Mouse (Mus musculus) forebrain, embryonic 11.5 days (tissue): ENCODE data around the gene Pax5. TPM values are rescaled to one million over a fixed set of nuclear protein-coding genes. Genes with fewer than 3 reads are reported as not detected.

Experiments
- ATAC-seq: fragments of 200-750 bp; cut with Nextera tagmentation; replicated peaks from 2 replicates; pipeline ENCODE4 v1.8.0; 2017; ENCODE audit warnings: moderate TSS enrichment; ENCODE audit not compliant: low FRiP score
- DNase-seq: peaks from one replicate; pipeline ENCODE4 v3.0.0-alpha.2; 2017; ENCODE audit warnings: low spot score
- H3K27ac ChIP-seq: fragments of 300-500 bp; sonication (generic); 2 replicates; pipeline ENCODE4 v1.5.1; 2014; ENCODE audit warnings: low read depth, low read length
- H3K27me3 ChIP-seq: fragments of 300-500 bp; sonication (generic); 2 replicates; pipeline ENCODE4 v1.6.1; 2014; ENCODE audit warnings: mild to moderate bottlenecking, low read length, mixed read lengths; ENCODE audit not compliant: control insufficient read depth, insufficient read depth
- H3K36me3 ChIP-seq: fragments of 300-500 bp; sonication (generic); 2 replicates; pipeline ENCODE4 v1.6.1; 2014; ENCODE audit warnings: mild to moderate bottlenecking, low read length, moderate library complexity, mixed read lengths; ENCODE audit not compliant: control insufficient read depth, insufficient read depth
- H3K4me1 ChIP-seq: fragments of 300-500 bp; sonication (generic); replicated peaks from 2 replicates; pipeline ENCODE4 v1.6.1; 2014; ENCODE audit warnings: low read length, mixed read lengths; ENCODE audit not compliant: control insufficient read depth, insufficient read depth
- H3K4me2 ChIP-seq: fragments of 300-500 bp; sonication (generic); 2 replicates; pipeline ENCODE4 v1.6.1; 2014; ENCODE audit warnings: low read depth, mild to moderate bottlenecking, low read length, moderate library complexity, mixed read lengths; ENCODE audit not compliant: severe bottlenecking
- H3K4me3 ChIP-seq: fragments of 300-500 bp; sonication (generic); 2 replicates; pipeline ENCODE4 v1.5.1; 2014; ENCODE audit warnings: low read depth, low read length
- H3K9ac ChIP-seq: fragments of 300-500 bp; sonication (generic); 2 replicates; pipeline ENCODE4 v1.6.1; 2014; ENCODE audit warnings: low read length
- H3K9me3 ChIP-seq: fragments of 300-500 bp; sonication (generic); 2 replicates; pipeline ENCODE4 v1.6.1; 2016; ENCODE audit warnings: low read length, mixed read lengths; ENCODE audit not compliant: control insufficient read depth
- WGBS: fragments of 180-500 bp; shearing (Covaris S2); extraction: QIAGEN DNeasy Blood & Tissue Kit; methylation state at CpG from one replicate; pipeline ENCODE4 v1.1.7; 2014; 5-methylcytosine and 5-hydroxymethylcytosine counted together
- polyA plus RNA-seq: library from polyadenylated mRNA; unstranded; fragments of >200 nt; fragmentation: Nextera tagmentation; extraction: Ambion mirVana; gene quantifications from 2 replicates; pipeline ENCODE4 v1.2.1, GENCODE M21; 2014

The Pax5 gene
- polyA plus RNA-seq, 1 experiment from 2014 or later: 0.11 TPM

- 0 out of 2 replicates have a peak, but pooled peaks cover 2% of the 10 kb centered on the region for H3K4me1 ChIP-seq
- no peak overlapping the region for H3K9ac ChIP-seq
- ATAC-seq (no peak), DNase-seq (no peak)
- H3K4me3 ChIP-seq: no peak overlapping the region
- H3K9me3 ChIP-seq: no peaks in the 10 kb centered on the region
- peaks cover 55% of the 10 kb centered on the region for H3K27me3 ChIP-seq
- H3K36me3 ChIP-seq: no peaks in the 10 kb centered on the region
- no peak overlapping the region for H3K27ac ChIP-seq
- WGBS: 76% methylated on average over 3 of the region's 3 CpGs
- no peak overlapping the region for H3K4me2 ChIP-seq
These were observed 185.0 kb downstream of the Pax5 start for GRCm38 (mm10) chr4:44525336-44525735.

- Histone ChIP-seq H3K9ac (no peak overlapping the region), H3K27me3 (peaks cover 82% of the 10 kb centered on the region), H3K36me3 (no peaks in the 10 kb centered on the region), H3K27ac (no peak overlapping the region), H3K4me2 (no peak overlapping the region), H3K9me3 (no peaks in the 10 kb centered on the region), H3K4me1 (peaks cover 9% of the 10 kb centered on the region; the same call in 1 of the 2 replicates), H3K4me3 (no peak overlapping the region)
- DNase-seq (peak; percentile 73), ATAC-seq (peak; percentile 73)
- WGBS: 13% methylated on average over 11 of the region's 11 CpGs
These were observed 191.4 kb downstream of the Pax5 start for GRCm38 (mm10) chr4:44518923-44519322.

GRCm38 (mm10) chr4:44513981-44514380 is 196.3 kb downstream of the Pax5 start:
- DNase-seq (no peak), ATAC-seq (no peak)
- peaks cover 77% of the 10 kb centered on the region for H3K27me3 ChIP-seq
- no peaks in the 10 kb centered on the region for H3K36me3 ChIP-seq
- WGBS: 86% methylated on average over 4 of the region's 4 CpGs
- H3K4me3 ChIP-seq: no peak overlapping the region
- H3K27ac ChIP-seq: no peak overlapping the region
- no peaks in the 10 kb centered on the region for H3K9me3 ChIP-seq
- no peak overlapping the region for H3K4me2 ChIP-seq
- peaks cover 6% of the 10 kb centered on the region; the same call in 1 of the 2 replicates for H3K4me1 ChIP-seq
- no peak overlapping the region for H3K9ac ChIP-seq

GRCm38 (mm10) chr4:44511682-44512081 is 198.6 kb downstream of the Pax5 start:
- DNase-seq (peak; percentile 85), ATAC-seq (no peak)
- Histone ChIP-seq H3K27ac (no peak overlapping the region), H3K4me2 (no peak overlapping the region), H3K27me3 (peaks cover 59% of the 10 kb centered on the region), H3K4me3 (no peak overlapping the region), H3K36me3 (no peaks in the 10 kb centered on the region), H3K9ac (no peak overlapping the region), H3K9me3 (no peaks in the 10 kb centered on the region), H3K4me1 (0 out of 2 replicates have a peak, but pooled peaks cover 3% of the 10 kb centered on the region)
- 18% methylated on average over 7 of the region's 7 CpGs for WGBS

- ATAC-seq (no peak), DNase-seq (peak; percentile 70)
- Histone ChIP-seq H3K27ac (no peak overlapping the region), H3K4me1 (0 out of 2 replicates have a peak, but pooled peaks cover 3% of the 10 kb centered on the region), H3K9me3 (no peaks in the 10 kb centered on the region), H3K4me3 (no peak overlapping the region), H3K27me3 (peaks cover 33% of the 10 kb centered on the region), H3K9ac (no peak overlapping the region), H3K4me2 (no peak overlapping the region), H3K36me3 (no peaks in the 10 kb centered on the region)
- WGBS: 36% methylated on average over 25 of the region's 25 CpGs
These were observed 201.7 kb downstream of the Pax5 start for GRCm38 (mm10) chr4:44508386-44509226.

- Histone ChIP-seq H3K4me1 (0 out of 2 replicates have a peak, but pooled peaks cover 3% of the 10 kb centered on the region), H3K27ac (no peak overlapping the region), H3K4me2 (no peak overlapping the region), H3K27me3 (peaks cover 28% of the 10 kb centered on the region), H3K9ac (no peak overlapping the region), H3K36me3 (no peaks in the 10 kb centered on the region), H3K4me3 (no peak overlapping the region), H3K9me3 (no peaks in the 10 kb centered on the region)
- ATAC-seq: no peak
- DNase-seq: no peak
- 64% methylated on average over 14 of the region's 14 CpGs for WGBS
These were observed 202.4 kb downstream of the Pax5 start for GRCm38 (mm10) chr4:44507861-44508260.

- H3K36me3 ChIP-seq: no peaks in the 10 kb centered on the region
- H3K27ac ChIP-seq: no peak overlapping the region
- H3K27me3 ChIP-seq: peaks cover 11% of the 10 kb centered on the region
- 0 out of 2 replicates have a peak, but pooled peaks cover 4% of the 10 kb centered on the region for H3K4me1 ChIP-seq
- ATAC-seq (no peak), DNase-seq (no peak)
- no peaks in the 10 kb centered on the region for H3K9me3 ChIP-seq
- no peak overlapping the region for H3K9ac ChIP-seq
- 84% methylated on average over 7 of the region's 7 CpGs for WGBS
- no peak overlapping the region for H3K4me3 ChIP-seq
- H3K4me2 ChIP-seq: no peak overlapping the region
These were observed 205.3 kb downstream of the Pax5 start for GRCm38 (mm10) chr4:44504998-44505397.

GRCm38 (mm10) chr4:44502196-44502867 is 208.0 kb downstream of the Pax5 start:
- Histone ChIP-seq H3K9me3 (no peaks in the 10 kb centered on the region), H3K4me1 (0 out of 2 replicates have a peak, but pooled peaks cover 2% of the 10 kb centered on the region), H3K27ac (no peak overlapping the region), H3K27me3 (0 out of 2 replicates have a peak, but pooled peaks cover 2% of the 10 kb centered on the region), H3K4me3 (no peak overlapping the region), H3K36me3 (no peaks in the 10 kb centered on the region), H3K9ac (no peak overlapping the region), H3K4me2 (no peak overlapping the region)
- no peak for ATAC-seq
- 48% methylated on average over 9 of the region's 9 CpGs for WGBS
- no peak for DNase-seq
